Mouse (Mus musculus): ENCODE data around the gene Gmnc. TPM values are rescaled to one million over a fixed set of nuclear protein-coding genes. Genes with fewer than 3 reads are reported as not detected.

The Gmnc gene
- total RNA-seq (2015; ENCODE audit: low replicate concordance): not detected in 2 replicates
- total RNA-seq (2017; ENCODE audit: low replicate concordance): not detected in 2 replicates

- ATAC-seq (replicated peaks; ENCODE audit: low FRiP score, poor library complexity, severe bottlenecking): no peak
These were observed at the start of gene Gmnc for GRCm38 (mm10) chr16:26991477-26992300. TSS of gene Gmnc (minus strand) at chr16:26991652.

- ATAC-seq (replicated peaks; ENCODE audit: low FRiP score, poor library complexity, severe bottlenecking): no peak
These were observed 35.8 kb upstream of the Gmnc start for GRCm38 (mm10) chr16:27027281-27027680.

GRCm38 (mm10) chr16:27026226-27026625, 34.8 kb upstream of the Gmnc start:
- ATAC-seq (replicated peaks; ENCODE audit: low FRiP score, poor library complexity, severe bottlenecking): no peak

- no peak for ATAC-seq (replicated peaks; ENCODE audit: low FRiP score, poor library complexity, severe bottlenecking)
These were observed 31.3 kb upstream of the Gmnc start for GRCm38 (mm10) chr16:27022746-27023145.

GRCm38 (mm10) chr16:27017309-27017708, 25.9 kb upstream of the Gmnc start:
- no peak for ATAC-seq (replicated peaks; ENCODE audit: low FRiP score, poor library complexity, severe bottlenecking)

GRCm38 (mm10) chr16:27002714-27003113, 11.3 kb upstream of the Gmnc start:
- ATAC-seq (replicated peaks; ENCODE audit: low FRiP score, poor library complexity, severe bottlenecking): no peak

GRCm38 (mm10) chr16:26999563-26999962, 8.1 kb upstream of the Gmnc start:
- no peak for ATAC-seq (replicated peaks; ENCODE audit: low FRiP score, poor library complexity, severe bottlenecking)

GRCm38 (mm10) chr16:26989415-26990315, 1.8 kb downstream of the Gmnc start:
- ATAC-seq (replicated peaks; ENCODE audit: low FRiP score, poor library complexity, severe bottlenecking): no peak

- no peak for ATAC-seq (replicated peaks; ENCODE audit: low FRiP score, poor library complexity, severe bottlenecking)
These were observed 3.3 kb downstream of the Gmnc start for GRCm38 (mm10) chr16:26988188-26988587.

GRCm38 (mm10) chr16:26985796-26986195, 5.7 kb downstream of the Gmnc start:
- ATAC-seq (replicated peaks; ENCODE audit: low FRiP score, poor library complexity, severe bottlenecking): no peak

- ATAC-seq (replicated peaks; ENCODE audit: low FRiP score, poor library complexity, severe bottlenecking): no peak
These were observed 9.3 kb downstream of the Gmnc start for GRCm38 (mm10) chr16:26982112-26982511.

GRCm38 (mm10) chr16:26967967-26968366, 23.5 kb downstream of the Gmnc start:
- no peak for ATAC-seq (replicated peaks; ENCODE audit: low FRiP score, poor library complexity, severe bottlenecking)

- no peak for ATAC-seq (replicated peaks; ENCODE audit: low FRiP score, poor library complexity, severe bottlenecking)
These were observed 24.6 kb downstream of the Gmnc start for GRCm38 (mm10) chr16:26966830-26967229.

- ATAC-seq (replicated peaks; ENCODE audit: low FRiP score, poor library complexity, severe bottlenecking): no peak
These were observed 29.5 kb downstream of the Gmnc start for GRCm38 (mm10) chr16:26961971-26962370.

- no peak for ATAC-seq (replicated peaks; ENCODE audit: low FRiP score, poor library complexity, severe bottlenecking)
These were observed 39.9 kb downstream of the Gmnc start for GRCm38 (mm10) chr16:26951601-26952000.

- no peak for ATAC-seq (replicated peaks; ENCODE audit: low FRiP score, poor library complexity, severe bottlenecking)
These were observed 41.2 kb downstream of the Gmnc start for GRCm38 (mm10) chr16:26950209-26950608.

- ATAC-seq (replicated peaks; ENCODE audit: low FRiP score, poor library complexity, severe bottlenecking): no peak
These were observed 87.5 kb downstream of the Gmnc start for GRCm38 (mm10) chr16:26903968-26904367.

- no peak for ATAC-seq (replicated peaks; ENCODE audit: low FRiP score, poor library complexity, severe bottlenecking)
These were observed 90.0 kb downstream of the Gmnc start for GRCm38 (mm10) chr16:26901471-26901870.

- ATAC-seq (replicated peaks; ENCODE audit: low FRiP score, poor library complexity, severe bottlenecking): no peak
These were observed 105.1 kb downstream of the Gmnc start for GRCm38 (mm10) chr16:26886337-26886736.

GRCm38 (mm10) chr16:26876885-26877284, 114.6 kb downstream of the Gmnc start:
- no peak for ATAC-seq (replicated peaks; ENCODE audit: low FRiP score, poor library complexity, severe bottlenecking)

All from erythroid progenitor cell, adult 5-6 weeks (primary cell).